Mouse (Mus musculus) hematopoietic multipotent progenitor cell, adult 10-12 weeks (in vitro differentiated cells): ENCODE measurements around the gene Prr23a1. TPM values are rescaled to one million over a fixed set of nuclear protein-coding genes. Genes with fewer than 3 reads are reported as not detected.

Experiments
- polyA plus RNA-seq: library from polyadenylated mRNA; stranded (reverse); fragments of >175 nt; gene quantifications from 2 replicates; pipeline ENCODE4 v1.2.3, GENCODE M21; 2012; ENCODE audit warnings: low replicate concordance

Gene Prr23a1
- not detected in 2 replicates for polyA plus RNA-seq

DNA sequence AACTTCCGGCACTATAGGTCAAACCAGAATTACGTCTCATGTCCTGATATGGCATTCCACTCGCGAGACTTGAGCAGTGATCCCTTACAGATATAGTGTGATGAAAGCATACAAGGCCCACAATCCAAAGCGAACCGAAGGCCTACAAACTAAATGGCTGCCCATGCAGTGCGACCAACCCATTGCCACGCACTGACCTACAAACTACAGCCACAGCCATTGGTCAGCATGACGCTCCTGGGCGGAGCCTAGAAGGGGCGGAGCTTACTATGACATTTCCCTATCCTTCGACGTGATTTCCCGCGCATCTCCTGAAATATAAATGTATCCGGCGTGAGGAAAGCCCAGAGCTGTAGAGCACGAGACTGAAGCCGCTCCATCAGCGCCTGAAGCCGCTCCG lies at the start of gene Prr23a1:
Prr23a1 (plus strand) TSS at position 387 of the 400 bp plus-strand sequence.

GRCm38 (mm10) chr9:98856210-98856609 lies 13.9 kb downstream of the Prr23a1 start, which contains the start of gene Prr23a2:
TSS of gene Prr23a2 (plus strand) at chr9:98856494.

GRCm38 (mm10) chr9:98864571-98864970 lies 22.3 kb downstream of the Prr23a1 start, which contains the start of gene Prr23a3:
TSS of gene Prr23a3 (plus strand) at chr9:98864767.

Other genes with a start within 250 kb of the Prr23a1 start
- gene Mrps22, start 240.8 kb upstream of the Prr23a1 start, polyA plus RNA-seq, result 8.3 and 10.7 TPM in 2 replicates
- gene Prr23a2, start 14.0 kb downstream of the Prr23a1 start, polyA plus RNA-seq, result not detected in 2 replicates
- not detected in 2 replicates for gene Prr23a3, start 22.3 kb downstream of the Prr23a1 start, polyA plus RNA-seq
- gene 7420426K07Rik, start 60.6 kb downstream of the Prr23a1 start, polyA plus RNA-seq, result not detected in 2 replicates
- gene Foxl2, start 112.8 kb downstream of the Prr23a1 start, polyA plus RNA-seq, result not detected in 2 replicates
- 14.3 and 17.8 TPM in 2 replicates for gene Faim, start 143.9 kb downstream of the Prr23a1 start, polyA plus RNA-seq
- gene Gm1123, start 193.2 kb downstream of the Prr23a1 start, polyA plus RNA-seq, result not detected in 2 replicates